Mouse (Mus musculus) heart, postnatal 25 days (tissue): ENCODE measurements around the gene Lypd6b. TPM values are rescaled to one million over a fixed set of nuclear protein-coding genes. Genes with fewer than 3 reads are reported as not detected.

Source experiments
- total RNA-seq, 2 experiments: library from RNA; stranded (reverse); gene quantifications; 2 replicates each; pipeline ENCODE4 v1.2.3; 2021

Gene Lypd6b
- total RNA-seq, 2 experiments from 2014 or later = not detected

Other genes starting within 250 kb of the Lypd6b start
- gene Kif5c, start 168.4 kb upstream of the Lypd6b start, total RNA-seq = 1 to 10 TPM; 1.0 to 1.3 TPM